Mouse (Mus musculus): ENCODE measurements around the gene Fntb. TPM values are rescaled to one million over a fixed set of nuclear protein-coding genes. Genes with fewer than 3 reads are reported as not detected.

The Fntb gene
- polyA plus RNA-seq, 1 experiment from 2014 or later = 22.8 TPM

DNA sequence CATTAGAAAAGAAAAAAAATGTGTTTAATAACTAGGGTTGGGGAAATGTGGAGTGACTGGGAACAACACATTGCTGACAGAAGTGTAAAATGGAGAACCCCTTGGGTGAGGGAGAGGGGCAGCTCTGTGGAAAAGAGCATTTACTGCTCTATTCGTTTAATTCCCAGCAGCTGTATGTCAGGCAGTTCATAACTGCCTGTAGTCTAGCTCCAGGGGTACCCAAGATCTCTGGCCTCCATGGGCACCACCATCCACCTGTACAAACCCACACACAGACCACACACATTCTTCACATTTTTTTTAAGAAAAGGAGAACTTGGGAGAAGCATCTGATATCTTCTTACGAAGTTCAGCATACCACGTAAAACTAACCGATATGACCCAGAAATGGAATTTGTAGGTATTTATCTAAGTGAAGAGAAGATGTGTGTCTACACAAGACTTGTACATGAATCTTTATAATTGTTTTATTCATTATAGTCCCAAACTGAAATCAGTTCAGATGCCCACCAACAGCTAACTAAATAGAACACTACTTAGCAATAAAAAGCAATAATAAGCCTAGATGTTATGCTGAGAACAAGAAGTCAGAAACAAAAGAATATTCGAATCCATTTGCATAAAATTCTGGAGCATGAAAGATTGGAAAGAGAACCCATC lies 5.6 kb downstream of the Fntb start:
- Histone ChIP-seq H3K4me2 (ENCODE audit: low read depth, low read length) (no peak overlapping the region), H3K4me1 (ENCODE audit: control insufficient read depth, low read depth, low read length) (peaks cover 5% of the 10 kb centered on the region), H3K9me3 (replicated peaks; ENCODE audit: control insufficient read depth, low read length) (no peaks in the 10 kb centered on the region), H3K27me3 (ENCODE audit: control insufficient read depth, insufficient read depth, low read depth, low read length) (no peaks in the 10 kb centered on the region), H3K9ac (ENCODE audit: low read depth, low read length) (no peak overlapping the region), H3K27ac (ENCODE audit: low read length) (no peak overlapping the region), H3K4me3 (ENCODE audit: low read depth, low read length) (no peak overlapping the region), H3K36me3 (ENCODE audit: control insufficient read depth, insufficient read depth) (no peaks in the 10 kb centered on the region; the same call in 1 of the 2 replicates)
- WGBS (ENCODE audit: insufficient replicate concordance) = 70% methylated on average over 5 of the region's 5 CpGs
- ATAC-seq (ENCODE audit: low read depth) = no peak

DNA sequence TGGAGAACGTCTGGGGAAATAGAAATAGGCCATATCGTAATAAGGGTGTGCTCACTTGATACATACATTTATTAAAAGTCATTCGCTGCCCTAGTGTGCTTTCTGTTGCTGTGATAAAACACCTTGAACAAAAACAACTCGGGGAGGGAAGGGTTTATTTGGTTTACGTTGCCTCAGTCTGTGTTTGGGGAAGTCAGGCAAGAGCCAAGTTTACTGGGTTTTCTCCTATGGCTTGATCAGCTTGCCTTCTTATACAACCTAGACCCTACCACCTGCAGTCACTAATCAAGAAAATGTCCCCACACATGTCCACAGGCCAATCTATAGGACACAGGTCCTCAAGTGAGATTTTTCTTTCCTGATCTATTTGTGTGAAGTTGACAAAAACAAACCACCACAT lies 6.2 kb downstream of the Fntb start:
- H3K9me3 ChIP-seq (replicated peaks; ENCODE audit: control insufficient read depth, low read length) = no peaks in the 10 kb centered on the region
- H3K27me3 ChIP-seq (ENCODE audit: control insufficient read depth, insufficient read depth, low read depth, low read length) = no peaks in the 10 kb centered on the region
- WGBS (ENCODE audit: insufficient replicate concordance) = 75% methylated on average over 5 of the region's 5 CpGs
- H3K4me1 ChIP-seq (ENCODE audit: control insufficient read depth, low read depth, low read length) = no peaks in the 10 kb centered on the region
- no peak overlapping the region for H3K9ac ChIP-seq (ENCODE audit: low read depth, low read length)
- H3K4me2 ChIP-seq (ENCODE audit: low read depth, low read length) = no peak overlapping the region
- no peak for ATAC-seq (ENCODE audit: low read depth)
- H3K4me3 ChIP-seq (ENCODE audit: low read depth, low read length) = no peak overlapping the region
- H3K27ac ChIP-seq (ENCODE audit: low read length) = no peak overlapping the region
- no peaks in the 10 kb centered on the region; the same call in 1 of the 2 replicates for H3K36me3 ChIP-seq (ENCODE audit: control insufficient read depth, insufficient read depth)

DNA sequence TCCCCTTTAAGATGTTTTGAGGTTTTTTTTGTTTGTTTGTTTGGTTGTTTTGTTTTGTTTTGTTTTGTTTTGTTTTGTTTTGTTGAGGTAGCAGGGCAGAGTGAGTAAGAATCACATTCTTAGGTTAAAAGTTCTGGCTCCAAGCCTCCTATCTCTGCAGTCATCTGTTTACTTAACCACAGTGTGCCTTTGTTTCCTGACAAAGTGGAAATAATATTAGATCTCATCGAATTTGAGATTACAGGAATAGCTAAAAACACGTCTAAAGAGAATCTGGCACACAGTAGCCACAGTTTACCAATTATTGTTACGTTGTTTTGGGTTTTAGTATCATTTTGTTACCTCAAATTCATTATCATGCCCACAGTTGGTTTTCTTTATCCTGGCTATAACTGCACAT lies 9.3 kb downstream of the Fntb start:
- no peak overlapping the region for H3K4me3 ChIP-seq (ENCODE audit: low read depth, low read length)
- 0 out of 2 replicates have a peak, but pooled peaks cover 3% of the 10 kb centered on the region for H3K9me3 ChIP-seq (replicated peaks; ENCODE audit: control insufficient read depth, low read length)
- H3K4me2 ChIP-seq (ENCODE audit: low read depth, low read length) = no peak overlapping the region
- WGBS (ENCODE audit: insufficient replicate concordance) = 37% methylated on average over 3 of the region's 3 CpGs
- ATAC-seq (ENCODE audit: low read depth) = no peak
- no peak overlapping the region for H3K27ac ChIP-seq (ENCODE audit: low read length)
- H3K36me3 ChIP-seq (ENCODE audit: control insufficient read depth, insufficient read depth) = peaks cover 4% of the 10 kb centered on the region
- no peaks in the 10 kb centered on the region for H3K27me3 ChIP-seq (ENCODE audit: control insufficient read depth, insufficient read depth, low read depth, low read length)
- H3K4me1 ChIP-seq (ENCODE audit: control insufficient read depth, low read depth, low read length) = no peaks in the 10 kb centered on the region
- no peak overlapping the region for H3K9ac ChIP-seq (ENCODE audit: low read depth, low read length)

DNA sequence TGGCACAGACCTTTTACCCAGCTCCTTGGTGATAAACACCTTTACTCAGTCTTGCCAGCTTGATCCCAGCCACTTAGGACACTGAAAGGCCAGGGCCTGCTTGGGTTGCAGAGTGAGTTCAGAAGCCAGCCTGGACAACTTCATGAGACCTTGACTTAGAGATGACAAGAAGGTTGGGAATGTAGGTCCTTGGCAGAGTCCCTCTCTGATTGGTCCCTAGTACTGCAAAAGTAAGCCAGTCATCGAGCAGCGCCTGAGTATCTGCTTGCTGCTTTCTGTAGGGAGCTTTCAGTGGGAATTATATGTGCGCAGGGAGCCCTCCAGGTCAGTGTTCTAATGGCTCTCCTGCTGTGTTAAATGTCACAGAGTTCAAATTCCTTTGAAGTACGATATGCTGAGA lies 9.7 kb downstream of the Fntb start:
- peaks cover 4% of the 10 kb centered on the region for H3K36me3 ChIP-seq (ENCODE audit: control insufficient read depth, insufficient read depth)
- H3K4me3 ChIP-seq (ENCODE audit: low read depth, low read length) = no peak overlapping the region
- H3K27me3 ChIP-seq (ENCODE audit: control insufficient read depth, insufficient read depth, low read depth, low read length) = no peaks in the 10 kb centered on the region
- 81% methylated on average over 4 of the region's 4 CpGs for WGBS (ENCODE audit: insufficient replicate concordance)
- H3K27ac ChIP-seq (ENCODE audit: low read length) = no peak overlapping the region
- no peaks in the 10 kb centered on the region for H3K4me1 ChIP-seq (ENCODE audit: control insufficient read depth, low read depth, low read length)
- no peak overlapping the region for H3K4me2 ChIP-seq (ENCODE audit: low read depth, low read length)
- H3K9ac ChIP-seq (ENCODE audit: low read depth, low read length) = no peak overlapping the region
- H3K9me3 ChIP-seq (replicated peaks; ENCODE audit: control insufficient read depth, low read length) = 0 out of 2 replicates have a peak, but pooled peaks cover 3% of the 10 kb centered on the region
- no peak for ATAC-seq (ENCODE audit: low read depth)

DNA sequence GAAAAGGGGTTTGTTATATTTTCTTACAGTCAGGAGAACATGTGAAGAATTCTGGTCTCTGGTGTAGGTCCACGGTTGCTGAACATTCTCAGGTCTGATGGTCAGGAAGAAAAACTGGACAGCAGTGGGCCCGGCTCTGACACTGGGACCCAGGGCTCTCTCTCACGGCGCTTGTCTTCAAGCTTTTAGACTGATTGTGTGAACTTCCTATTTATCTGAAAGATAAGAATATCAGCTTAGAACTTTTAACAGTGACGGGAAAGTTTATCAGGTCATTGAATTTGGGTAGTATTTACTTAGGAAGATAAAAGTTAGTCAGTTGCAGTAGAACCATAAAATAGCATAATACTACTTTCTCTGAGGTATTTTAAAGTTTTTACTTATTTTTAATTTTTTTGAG lies 11.5 kb downstream of the Fntb start:
- Histone ChIP-seq H3K9me3 (replicated peaks; ENCODE audit: control insufficient read depth, low read length) (0 out of 2 replicates have a peak, but pooled peaks cover 3% of the 10 kb centered on the region), H3K27ac (ENCODE audit: low read length) (no peak overlapping the region), H3K9ac (ENCODE audit: low read depth, low read length) (no peak overlapping the region), H3K4me2 (ENCODE audit: low read depth, low read length) (no peak overlapping the region), H3K36me3 (ENCODE audit: control insufficient read depth, insufficient read depth) (peaks cover 4% of the 10 kb centered on the region), H3K4me1 (ENCODE audit: control insufficient read depth, low read depth, low read length) (no peaks in the 10 kb centered on the region), H3K27me3 (ENCODE audit: control insufficient read depth, insufficient read depth, low read depth, low read length) (no peaks in the 10 kb centered on the region), H3K4me3 (ENCODE audit: low read depth, low read length) (no peak overlapping the region)
- 31% methylated on average over 5 of the region's 5 CpGs for WGBS (ENCODE audit: insufficient replicate concordance)
- no peak for ATAC-seq (ENCODE audit: low read depth)

DNA sequence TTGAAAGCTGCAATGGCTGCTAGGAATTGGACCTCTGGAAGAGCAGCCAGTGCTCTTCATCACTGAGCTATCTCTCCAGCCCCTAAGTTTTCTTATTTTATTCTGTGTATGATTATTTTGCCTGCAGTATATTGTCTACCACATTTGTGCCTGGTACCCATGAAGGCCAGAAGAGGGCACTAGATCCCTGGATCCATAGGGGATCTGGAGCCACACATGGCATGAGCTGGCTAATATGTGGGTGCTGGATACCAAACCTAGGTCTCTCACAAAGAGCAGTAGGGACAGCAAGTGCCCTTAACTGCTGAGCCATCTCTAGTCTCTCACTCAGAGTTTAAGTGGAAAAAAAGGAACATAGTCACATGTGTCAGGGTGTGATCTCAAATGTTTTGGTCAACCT lies 12.5 kb downstream of the Fntb start:
- ATAC-seq (ENCODE audit: low read depth) = no peak

DNA sequence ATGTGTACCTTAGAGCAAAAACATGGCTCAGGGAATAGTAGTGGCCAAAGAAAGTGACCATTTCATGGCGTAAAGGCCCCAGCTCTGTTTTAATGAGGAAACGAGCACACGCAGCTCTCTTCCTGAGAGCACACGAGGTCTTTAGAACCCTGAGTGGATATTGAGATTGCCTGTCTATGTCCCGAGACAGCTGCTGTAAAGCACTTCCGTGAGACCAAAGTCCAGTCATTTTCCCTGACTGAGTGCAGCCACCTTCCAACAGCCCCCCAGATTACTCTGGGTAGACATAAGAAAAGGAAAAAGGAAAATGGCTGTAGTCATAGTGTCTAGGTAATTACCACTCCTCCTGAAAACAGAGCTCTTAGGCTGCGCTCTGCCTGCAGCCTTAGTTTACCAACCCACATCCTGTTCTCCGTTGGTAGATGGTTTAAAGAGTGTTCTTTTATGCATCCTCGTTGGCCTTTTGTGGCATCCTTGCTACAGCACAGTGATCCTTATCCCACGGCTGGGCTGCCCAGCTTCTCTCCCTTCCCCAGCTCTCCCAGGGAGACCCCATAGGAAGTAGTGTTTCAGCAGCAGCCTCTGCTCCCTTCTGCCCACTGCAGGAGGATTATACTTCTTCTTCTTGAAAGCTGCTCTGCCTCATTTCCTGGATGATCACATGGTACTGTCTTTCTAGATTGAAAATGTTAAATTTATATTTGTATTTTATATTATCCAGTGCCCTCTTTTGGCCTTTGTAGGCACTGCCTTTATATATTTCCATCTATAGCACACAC lies 13.1 kb downstream of the Fntb start:
- no peak overlapping the region for H3K4me3 ChIP-seq (ENCODE audit: low read depth, low read length)
- no peaks in the 10 kb centered on the region for H3K4me1 ChIP-seq (ENCODE audit: control insufficient read depth, low read depth, low read length)
- no peaks in the 10 kb centered on the region for H3K27me3 ChIP-seq (ENCODE audit: control insufficient read depth, insufficient read depth, low read depth, low read length)
- H3K9ac ChIP-seq (ENCODE audit: low read depth, low read length) = no peak overlapping the region
- H3K4me2 ChIP-seq (ENCODE audit: low read depth, low read length) = no peak overlapping the region
- no peak for ATAC-seq (ENCODE audit: low read depth)
- 71% methylated on average over 10 of the region's 10 CpGs for WGBS (ENCODE audit: insufficient replicate concordance)
- H3K9me3 ChIP-seq (replicated peaks; ENCODE audit: control insufficient read depth, low read length) = 0 out of 2 replicates have a peak, but pooled peaks cover 3% of the 10 kb centered on the region
- no peak overlapping the region for H3K27ac ChIP-seq (ENCODE audit: low read length)
- peaks cover 4% of the 10 kb centered on the region for H3K36me3 ChIP-seq (ENCODE audit: control insufficient read depth, insufficient read depth)

More for the DNA sequence above, 12.5 kb downstream of the Fntb start:
- H3K4me2 ChIP-seq (ENCODE audit: low read depth, low read length) = no peak overlapping the region
- 0 out of 2 replicates have a peak, but pooled peaks cover 3% of the 10 kb centered on the region for H3K9me3 ChIP-seq (replicated peaks; ENCODE audit: control insufficient read depth, low read length)
- H3K27ac ChIP-seq (ENCODE audit: low read length) = no peak overlapping the region
- H3K9ac ChIP-seq (ENCODE audit: low read depth, low read length) = no peak overlapping the region
- H3K36me3 ChIP-seq (ENCODE audit: control insufficient read depth, insufficient read depth) = peaks cover 4% of the 10 kb centered on the region
- H3K4me3 ChIP-seq (ENCODE audit: low read depth, low read length) = no peak overlapping the region
- no peaks in the 10 kb centered on the region for H3K27me3 ChIP-seq (ENCODE audit: control insufficient read depth, insufficient read depth, low read depth, low read length)
- no peaks in the 10 kb centered on the region for H3K4me1 ChIP-seq (ENCODE audit: control insufficient read depth, low read depth, low read length)

DNA sequence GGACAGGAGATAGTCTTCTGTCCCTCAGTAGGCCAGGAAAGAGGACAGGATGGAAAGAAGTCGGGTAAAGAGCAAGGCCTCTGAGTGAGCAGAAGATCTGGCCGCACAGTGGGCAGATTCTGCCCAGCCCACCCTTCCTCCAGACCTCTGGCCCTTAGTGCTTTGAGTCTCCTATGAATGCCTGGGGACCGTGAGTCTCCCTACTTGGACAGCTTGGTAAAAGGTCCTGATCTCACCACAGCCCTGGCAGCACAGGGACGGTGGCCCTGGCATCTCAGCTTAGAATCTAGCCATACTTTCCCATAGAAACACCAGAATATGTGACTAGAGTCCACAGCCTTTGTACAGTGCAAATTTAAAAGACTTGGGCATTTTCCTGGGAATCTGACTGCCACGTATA lies 14.6 kb downstream of the Fntb start:
- Histone ChIP-seq H3K4me2 (ENCODE audit: low read depth, low read length) (no peak overlapping the region), H3K27me3 (ENCODE audit: control insufficient read depth, insufficient read depth, low read depth, low read length) (no peaks in the 10 kb centered on the region), H3K9me3 (replicated peaks; ENCODE audit: control insufficient read depth, low read length) (0 out of 2 replicates have a peak, but pooled peaks cover 3% of the 10 kb centered on the region), H3K36me3 (ENCODE audit: control insufficient read depth, insufficient read depth) (peaks cover 4% of the 10 kb centered on the region), H3K4me1 (ENCODE audit: control insufficient read depth, low read depth, low read length) (no peaks in the 10 kb centered on the region), H3K9ac (ENCODE audit: low read depth, low read length) (no peak overlapping the region), H3K4me3 (ENCODE audit: low read depth, low read length) (no peak overlapping the region), H3K27ac (ENCODE audit: low read length) (no peak overlapping the region)
- no peak for ATAC-seq (ENCODE audit: low read depth)
- WGBS (ENCODE audit: insufficient replicate concordance) = 70% methylated on average over 5 of the region's 5 CpGs
